Mouse (Mus musculus) heart, postnatal 36 days (tissue): ENCODE measurements at regions not wholly inside any gene's neighbourhood (a gene's known extent, or its start where the extent isn't known, plus 50 kb on each side); places are given as distances from the start of the nearest gene placed in this dataset.
"Not testable (repeated sequence)": the region's sequence is repeated elsewhere in the genome, so short reads cannot be mapped to it uniquely, and the experiment has no call there.

Experiments used
- DNase-seq, 2 experiments: peaks; one replicate each; pipeline ENCODE4 v3.0.0; 2021 to 2022
- intact Hi-C: fragments of 180-260 bp; cut with DNase I; formaldehyde crosslinking; loops from one replicate; pipeline ENCODE4 v1.15.1; 2025

GRCm38 (mm10) chr13:79654115-79654514, 1229.1 kb upstream of the Arrdc3 start:
- intact Hi-C loops, result no loop called here
- DNase-seq, result no peak

- no peak for DNase-seq
- intact Hi-C loops, result no loop called here
Measured at GRCm38 (mm10) chr13:79654646-79655045, 1228.5 kb upstream of the Arrdc3 start.

DNA sequence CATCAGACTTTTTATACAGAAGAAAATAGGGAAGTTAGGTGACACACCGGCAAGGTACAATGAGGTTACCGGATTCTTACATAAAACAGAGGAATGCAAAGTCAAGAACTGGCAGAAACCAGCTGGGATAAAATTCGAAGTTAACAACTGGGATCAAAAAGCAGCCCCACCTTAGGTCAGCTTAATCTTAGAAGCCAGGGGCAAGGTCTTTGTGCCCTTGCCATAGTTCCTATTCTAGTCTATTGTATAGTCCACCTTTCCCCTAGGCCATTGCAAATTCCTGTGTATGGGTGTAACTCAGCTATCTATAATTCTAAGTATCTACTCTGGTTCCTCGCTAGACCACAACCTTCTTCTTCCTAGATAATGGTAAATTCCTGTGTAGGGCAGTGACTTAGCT, 1214.4 kb upstream of the Arrdc3 start:
- not testable (repeated sequence) for DNase-seq
- intact Hi-C loops, result loop anchor here (10.0 kb wide), 1 partner anchor 396 kb away; no protein-coding TSS in a partner anchor

DNA sequence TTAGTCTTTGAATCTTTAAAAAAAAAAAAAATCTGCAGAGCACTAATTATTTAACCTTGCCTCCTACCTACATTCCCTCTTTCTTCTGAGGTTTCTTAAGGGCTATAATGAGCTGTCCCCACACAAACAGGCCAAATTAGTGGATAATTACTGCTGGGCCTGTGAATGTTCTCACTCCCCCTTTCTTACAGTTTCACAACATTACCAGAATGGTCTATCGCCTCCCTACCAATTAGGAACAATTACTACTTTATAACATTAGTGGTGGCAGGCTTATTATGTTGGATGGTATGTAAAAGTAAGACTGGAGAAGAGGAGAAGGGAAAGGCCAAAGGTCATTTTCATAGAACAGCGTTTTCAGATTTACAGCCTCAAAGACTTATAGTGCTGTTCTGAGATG, 1209.8 kb upstream of the Arrdc3 start:
- no peak for DNase-seq
- intact Hi-C loops, result no loop called here

DNA sequence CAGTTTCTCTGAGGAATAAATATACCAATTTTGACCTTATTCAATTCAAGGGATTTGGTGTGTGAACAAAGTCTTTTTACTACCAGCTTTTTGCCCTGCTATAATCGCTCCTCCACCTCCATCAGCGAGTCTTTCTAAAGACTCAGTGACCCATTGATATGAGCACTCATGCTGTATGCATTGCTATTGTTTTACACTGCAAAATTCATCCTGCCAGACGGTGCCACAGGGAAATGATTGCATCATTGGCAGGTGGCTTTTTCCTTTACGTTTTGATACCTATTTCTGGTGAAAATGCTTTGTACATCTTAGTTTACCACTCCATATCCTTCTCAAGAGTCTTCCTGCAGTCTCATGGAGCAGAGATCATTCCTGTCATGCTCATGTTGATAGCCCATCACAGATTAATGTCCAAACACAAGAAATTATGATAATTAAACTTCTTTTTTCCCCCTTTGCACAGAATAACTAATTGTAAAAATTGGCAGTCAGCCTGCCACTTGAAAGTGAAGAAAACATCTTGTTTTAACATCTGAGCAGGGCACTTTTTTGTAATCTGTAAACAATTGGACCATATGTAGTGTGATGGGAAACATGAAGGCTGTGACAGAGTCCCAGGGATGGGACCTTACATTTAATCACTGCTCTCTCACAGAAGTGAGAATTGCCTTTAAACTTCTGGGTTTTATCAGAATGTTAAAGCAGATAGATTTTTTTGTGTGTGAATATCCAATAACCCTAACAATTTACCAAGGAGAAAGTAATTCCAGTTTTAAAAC, 1185.1 kb upstream of the Arrdc3 start:
- intact Hi-C loops, result no loop called here
- DNase-seq, result no peak

DNA sequence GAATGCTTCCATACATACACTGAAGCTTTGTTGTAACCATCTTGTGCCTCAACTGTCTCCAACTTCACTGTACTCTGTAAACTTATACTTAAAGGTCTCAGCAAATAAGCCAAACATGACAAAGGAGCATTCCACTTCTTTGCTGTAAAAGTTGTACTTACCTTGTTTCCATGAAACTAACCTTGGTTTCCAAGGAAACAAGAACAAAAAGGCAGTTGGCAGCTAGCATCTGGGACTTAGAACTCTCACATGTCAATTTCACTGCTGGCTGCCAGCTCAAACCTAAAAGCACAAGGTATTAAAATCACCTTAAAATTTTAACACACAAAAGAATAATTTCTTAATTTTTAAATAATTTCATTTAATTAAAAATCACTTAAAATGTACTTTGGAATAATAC, 1183.7 kb upstream of the Arrdc3 start:
- intact Hi-C loops, result no loop called here
- DNase-seq, result no peak
